27 mouse cellular contexts compared by ENCODE assay signal in genomic region chr2:73604579-73604978, GRCm38 (mm10). TPM values are rescaled to one million over a fixed set of nuclear protein-coding genes. Genes with fewer than 3 reads are reported as not detected.
DNase-seq lines count a peak whose midpoint lies in the region; ATAC-seq and TF ChIP-seq lines count a peak whose summit lies in the region.
"Had no signal": no experiment of that assay in that cellular context is flagged by ENCODE, and none has a peak within 500 bp of the region (broad histone marks: within the 10 kb centered on the region; RNA-seq: fewer than 3 reads in every experiment).

No protein-coding gene starts in this region.

- H3K9ac ChIP-seq in forebrain, embryonic 13.5 days, result no peak overlapping the region
- H3K9ac ChIP-seq in forebrain, embryonic 12.5 days, result no peak overlapping the region
- no peak overlapping the region for H3K9ac ChIP-seq in hindbrain, embryonic 15.5 days
- H3K9ac ChIP-seq: embryonic facial prominence, embryonic 15.5 days; heart, embryonic 12.5 days; limb, embryonic 13.5 days; lung, embryonic 15.5 days; midbrain, embryonic 12.5 days; neural tube, embryonic 13.5 days had no signal

- ATAC-seq in forebrain, embryonic 13.5 days, result 0 out of 2 replicates have a peak, but pooled peaks have one; percentile 30
- no peak for ATAC-seq in forebrain, embryonic 12.5 days (ENCODE audit: low FRiP score)
- peak; percentile 31; the same call in 1 of the 2 replicates for ATAC-seq in hindbrain, embryonic 15.5 days (ENCODE audit: low FRiP score, low read depth)
- ATAC-seq: activated CD4-positive, CD25-positive, alpha-beta regulatory T cell, adult 4 months had no signal

- no peak overlapping the region for H3K4me3 ChIP-seq in forebrain, embryonic 13.5 days
- H3K4me3 ChIP-seq in forebrain, embryonic 12.5 days (replicated peaks), result no peak overlapping the region
- no peak overlapping the region for H3K4me3 ChIP-seq in hindbrain, embryonic 15.5 days
- H3K4me3 ChIP-seq in hindbrain, embryonic 10.5 days, result no peak overlapping the region
- no peak overlapping the region for H3K4me3 ChIP-seq in left cerebral cortex, adult 2 months
- H3K4me3 ChIP-seq in cortical plate, adult 2 months (ENCODE audit: insufficient read depth, low read length), result no peak overlapping the region
- H3K4me3 ChIP-seq: embryonic facial prominence, embryonic 10.5 days; embryonic facial prominence, embryonic 15.5 days; heart, embryonic 12.5 days; limb, embryonic 13.5 days; lung, embryonic 15.5 days; midbrain, embryonic 12.5 days; myocyte; neural tube, embryonic 13.5 days had no signal

- no peak overlapping the region for H3K27ac ChIP-seq in forebrain, embryonic 13.5 days
- H3K27ac ChIP-seq in forebrain, embryonic 12.5 days, result no peak overlapping the region
- H3K27ac ChIP-seq in hindbrain, embryonic 15.5 days (replicated peaks), result peak overlapping the region; percentile 49; the same call in 1 of the 2 replicates
- H3K27ac ChIP-seq in hindbrain, embryonic 10.5 days, result no peak overlapping the region
- H3K27ac ChIP-seq in left cerebral cortex, adult 2 months, result peak overlapping the region; percentile 97
- peak overlapping the region; percentile 97 for H3K27ac ChIP-seq in cortical plate, adult 2 months (ENCODE audit: insufficient read depth, low read length)
- H3K27ac ChIP-seq: embryonic facial prominence, embryonic 10.5 days; embryonic facial prominence, embryonic 15.5 days; kidney, postnatal 0 days; limb, embryonic 13.5 days; lung, embryonic 15.5 days; midbrain, embryonic 12.5 days; neural tube, embryonic 13.5 days had no signal

- no peaks in the 10 kb centered on the region for H3K27me3 ChIP-seq in forebrain, embryonic 13.5 days
- no peaks in the 10 kb centered on the region for H3K27me3 ChIP-seq in forebrain, embryonic 12.5 days
- H3K27me3 ChIP-seq in hindbrain, embryonic 15.5 days, result no peaks in the 10 kb centered on the region
- no peaks in the 10 kb centered on the region for H3K27me3 ChIP-seq in hindbrain, embryonic 10.5 days (ENCODE audit: insufficient read depth, poor library complexity, severe bottlenecking)
- H3K27me3 ChIP-seq: CH12.LX; embryonic facial prominence, embryonic 15.5 days; heart, embryonic 12.5 days; limb, embryonic 13.5 days; lung, embryonic 15.5 days; midbrain, embryonic 12.5 days; neural tube, embryonic 13.5 days had no signal

- 0 out of 2 replicates have a peak, but pooled peaks cover 3% of the 10 kb centered on the region for H3K36me3 ChIP-seq in forebrain, embryonic 13.5 days (ENCODE audit: poor library complexity, severe bottlenecking)
- no peaks in the 10 kb centered on the region for H3K36me3 ChIP-seq in forebrain, embryonic 12.5 days (replicated peaks)
- H3K36me3 ChIP-seq in hindbrain, embryonic 15.5 days, result no peaks in the 10 kb centered on the region
- peaks cover 3% of the 10 kb centered on the region; the same call in 1 of the 2 replicates for H3K36me3 ChIP-seq in hindbrain, embryonic 10.5 days
- H3K36me3 ChIP-seq: embryonic facial prominence, embryonic 15.5 days; heart, embryonic 12.5 days; limb, embryonic 13.5 days; lung, embryonic 15.5 days; midbrain, embryonic 12.5 days; neural tube, embryonic 13.5 days had no signal

- TF ChIP-seq CTCF in left cerebral cortex, adult 2 months (IDR thresholded peaks at IDR 0.05), result no peak
- no peak for TF ChIP-seq CTCF in cortical plate, adult 2 months (IDR thresholded peaks at IDR 0.05; ENCODE audit: extremely low read depth, insufficient read depth, low read length)

- no peaks in the 10 kb centered on the region for H3K9me3 ChIP-seq in forebrain, embryonic 13.5 days (replicated peaks)
- H3K9me3 ChIP-seq in forebrain, embryonic 12.5 days, result no peaks in the 10 kb centered on the region
- no peaks in the 10 kb centered on the region for H3K9me3 ChIP-seq in hindbrain, embryonic 15.5 days
- no peaks in the 10 kb centered on the region for H3K9me3 ChIP-seq in hindbrain, embryonic 10.5 days
- H3K9me3 ChIP-seq: embryonic facial prominence, embryonic 10.5 days; embryonic facial prominence, embryonic 15.5 days; heart, embryonic 12.5 days; limb, embryonic 13.5 days; lung, embryonic 15.5 days; midbrain, embryonic 12.5 days; neural tube, embryonic 13.5 days had no signal

- H3K4me2 ChIP-seq in forebrain, embryonic 13.5 days, result no peak overlapping the region
- H3K4me2 ChIP-seq in forebrain, embryonic 12.5 days, result no peak overlapping the region
- no peak overlapping the region for H3K4me2 ChIP-seq in hindbrain, embryonic 15.5 days
- H3K4me2 ChIP-seq: embryonic facial prominence, embryonic 15.5 days; heart, embryonic 12.5 days; limb, embryonic 13.5 days; liver, embryonic 11.5 days; lung, embryonic 15.5 days; midbrain, embryonic 12.5 days; neural tube, embryonic 13.5 days had no signal

- no peak for TF ChIP-seq POLR2A in cortical plate, adult 2 months (IDR thresholded peaks at IDR 0.05; ENCODE audit: extremely low read depth, insufficient read depth, low read length)

- no peak for DNase-seq in hindbrain, embryonic 10.5 days (ENCODE audit: low spot score)
- DNase-seq in left cerebral cortex, adult 2 months (ENCODE audit: extremely low spot score in 1 of 2, low spot score in 2 of 2), result no peak
- no peak for DNase-seq in left cerebral cortex, postnatal 10 days (ENCODE audit: extremely low spot score in 1 of 2, low spot score in 2 of 2)
- no peak for DNase-seq in adrenal gland, postnatal 14 days
- DNase-seq: cerebellum, adult 2 months; gastrocnemius, postnatal 25 days; heart, adult 18-20 months had no signal

- WGBS in forebrain, embryonic 13.5 days, result 79% methylated on average over 2 of the region's 2 CpGs
- WGBS in forebrain, embryonic 12.5 days, result 87% methylated on average over 2 of the region's 2 CpGs
- WGBS in hindbrain, embryonic 15.5 days, result 80% methylated on average over 2 of the region's 2 CpGs
- WGBS in hindbrain, embryonic 10.5 days, result 84% methylated on average over 2 of the region's 2 CpGs

- intact Hi-C loops in left cerebral cortex, adult 2 months (cut with DNase I), result no loop called here
- intact Hi-C loops in left cerebral cortex, postnatal 10 days (cut with DNase I), result no loop called here

- H3K4me1 ChIP-seq in forebrain, embryonic 13.5 days, result no peaks in the 10 kb centered on the region
- peaks cover 3% of the 10 kb centered on the region for H3K4me1 ChIP-seq in forebrain, embryonic 12.5 days
- peaks cover 10% of the 10 kb centered on the region for H3K4me1 ChIP-seq in hindbrain, embryonic 15.5 days (replicated peaks)
- H3K4me1 ChIP-seq in hindbrain, embryonic 10.5 days (replicated peaks), result peaks cover 28% of the 10 kb centered on the region
- peaks cover 12% of the 10 kb centered on the region for H3K4me1 ChIP-seq in cortical plate, adult 2 months (ENCODE audit: control insufficient read depth, insufficient read depth, low read length)

RNA-seq across cellular contexts. Expression of gene Chrna1, which starts 24.4 kb away (rescaled TPM):
- 0.11 and 0.27 TPM in 2 replicates for polyA plus RNA-seq in forebrain, embryonic 13.5 days (2015; fragmentation: Nextera tagmentation; extraction: Ambion mirVana)
- 0.10 and 0.15 TPM in 2 replicates for polyA plus RNA-seq in forebrain, embryonic 12.5 days (2016; fragmentation: Nextera tagmentation; extraction: Ambion mirVana)
- 0.24 and 0.26 TPM in 2 replicates for polyA plus RNA-seq in hindbrain, embryonic 15.5 days (2015; fragmentation: Nextera tagmentation; extraction: Ambion mirVana)
- 0.69 and 1.00 TPM in 2 replicates for polyA plus RNA-seq in hindbrain, embryonic 10.5 days (2016; fragmentation: Nextera tagmentation; extraction: Ambion mirVana)
- total RNA-seq in left cerebral cortex, adult 2 months (2021), result under 1 TPM; 0.12 to 0.25 TPM
- under 1 TPM; 0.14 to 0.24 TPM for total RNA-seq in left cerebral cortex, postnatal 10 days (2021)
- 0.13 and 0.23 TPM in 2 replicates for polyA plus RNA-seq in cortical plate, adult 2 months (2012; rRNA removed)
- not detected in 2 replicates for total RNA-seq in adrenal gland, postnatal 14 days (2021)
- total RNA-seq: adrenal gland, adult 2 months; CH12.LX; hematopoietic stem cell, adult 5-6 weeks had no signal
- polyA plus RNA-seq: activated CD4-positive, CD25-positive, alpha-beta regulatory T cell, adult 4 months; inflammation-experienced regulatory T-cells, adult 6 months; small intestine, adult 2 months had no signal

Comparison
In these comparisons a context has a peak if more than half of its experiments do, and no peak if none do; other contexts are left out.
1. H3K27ac ChIP-seq: peak in hindbrain, embryonic 15.5 days (single experiment), left cerebral cortex, adult 2 months (single experiment) and cortical plate, adult 2 months (single experiment); none in forebrain, embryonic 13.5 days (single experiment), forebrain, embryonic 12.5 days (single experiment) and hindbrain, embryonic 10.5 days (single experiment).